Mouse (Mus musculus) kidney, embryonic 16.5 days (tissue): ENCODE measurements around the gene Vtn. TPM values are rescaled to one million over a fixed set of nuclear protein-coding genes. Genes with fewer than 3 reads are reported as not detected.
A peak's percentile ranks its signal among the peaks of the same experiment; 100 is the strongest.
"Not testable (repeated sequence)": the region's sequence is repeated elsewhere in the genome, so short reads cannot be mapped to it uniquely, and the experiment has no call there.

Experiments
- ATAC-seq: fragments of 200-750 bp; cut with Nextera tagmentation; 2 replicates; pipeline ENCODE4 v1.8.0; 2017; ENCODE audit warnings: moderate TSS enrichment; ENCODE audit not compliant: low FRiP score, low TSS enrichment
- H3K27ac ChIP-seq: fragments of 300-500 bp; sonication (generic); 2 replicates; pipeline ENCODE4 v1.5.1; 2014; ENCODE audit warnings: low read length
- H3K27me3 ChIP-seq: fragments of 300-500 bp; sonication (generic); 2 replicates; pipeline ENCODE4 v1.6.1; 2014; ENCODE audit warnings: low read length, control low read depth, mixed read lengths; ENCODE audit not compliant: insufficient read depth
- H3K36me3 ChIP-seq: fragments of 300-500 bp; sonication (generic); 2 replicates; pipeline ENCODE4 v1.6.1; 2014; ENCODE audit warnings: low read length, control low read depth, mixed read lengths; ENCODE audit not compliant: insufficient read depth
- H3K4me1 ChIP-seq: fragments of 300-500 bp; sonication (generic); 2 replicates; pipeline ENCODE4 v1.6.1; 2014; ENCODE audit warnings: low read length, control low read depth, mixed read lengths; ENCODE audit not compliant: insufficient read depth
- H3K4me2 ChIP-seq: fragments of 300-500 bp; sonication (generic); replicated peaks from 2 replicates; pipeline ENCODE4 v1.6.1; 2014; ENCODE audit warnings: low read depth, low read length
- H3K4me3 ChIP-seq: fragments of 300-500 bp; sonication (generic); 2 replicates; pipeline ENCODE4 v1.5.1; 2014; ENCODE audit warnings: mild to moderate bottlenecking, low read length
- H3K9ac ChIP-seq: fragments of 300-500 bp; sonication (generic); replicated peaks from 2 replicates; pipeline ENCODE4 v1.6.1; 2014; ENCODE audit warnings: low read length
- H3K9me3 ChIP-seq: fragments of 300-500 bp; sonication (generic); 2 replicates; pipeline ENCODE4 v1.6.1; 2016; ENCODE audit warnings: low read length, control low read depth
- WGBS: fragments of 180-500 bp; shearing (Covaris S2); extraction: QIAGEN DNeasy Blood & Tissue Kit; methylation state at CpG from one replicate; pipeline ENCODE4 v1.1.7; 2014; 5-methylcytosine and 5-hydroxymethylcytosine counted together
- polyA plus RNA-seq: library from polyadenylated mRNA; unstranded; fragments of >200 nt; fragmentation: Nextera tagmentation; extraction: Ambion mirVana; gene quantifications from 2 replicates; pipeline ENCODE4 v1.2.1, GENCODE M21; 2015

Vtn gene
- polyA plus RNA-seq, 1 experiment from 2014 or later, result 2.9 TPM

DNA sequence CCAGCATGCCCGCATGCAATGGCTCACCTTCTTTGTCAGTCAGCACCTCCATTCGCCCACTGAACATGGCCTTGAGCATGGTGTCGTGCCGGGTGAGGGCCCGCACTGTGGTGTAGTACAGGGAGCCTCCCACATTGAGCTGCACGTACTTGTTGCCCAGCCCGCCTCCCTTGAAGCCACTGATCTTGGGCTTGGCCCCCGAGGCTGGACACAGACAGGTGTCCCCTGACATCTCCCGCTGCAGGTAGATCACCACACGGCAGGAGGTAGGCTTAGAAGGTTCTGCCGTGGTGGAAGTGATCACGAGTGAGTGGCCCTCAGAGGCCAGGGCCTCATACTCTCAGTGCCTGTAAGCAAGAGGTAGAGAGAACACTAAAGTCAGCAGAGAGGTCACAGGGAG, 31.1 kb downstream of the Vtn start:
- H3K9me3 ChIP-seq, result no peaks in the 10 kb centered on the region
- H3K27me3 ChIP-seq, result no peaks in the 10 kb centered on the region
- no peak overlapping the region for H3K4me3 ChIP-seq
- H3K9ac ChIP-seq, result no peak overlapping the region
- peaks cover 46% of the 10 kb centered on the region for H3K36me3 ChIP-seq
- 73% methylated on average over 12 of the region's 12 CpGs for WGBS
- no peak overlapping the region for H3K4me2 ChIP-seq
- peaks cover 27% of the 10 kb centered on the region for H3K4me1 ChIP-seq
- ATAC-seq, result no peak
- peak overlapping the region; percentile 80; the same call in 1 of the 2 replicates for H3K27ac ChIP-seq

- WGBS, result 55% methylated on average over 6 of the region's 6 CpGs
- H3K27me3 ChIP-seq, result no peaks in the 10 kb centered on the region
- H3K27ac ChIP-seq, result peak overlapping the region; percentile 80
- no peaks in the 10 kb centered on the region for H3K9me3 ChIP-seq
- H3K4me3 ChIP-seq, result no peak overlapping the region
- H3K9ac ChIP-seq, result 0 out of 2 replicates have a peak overlapping the region, but pooled peaks have one; percentile 29
- peaks cover 35% of the 10 kb centered on the region for H3K36me3 ChIP-seq
- peaks cover 29% of the 10 kb centered on the region for H3K4me1 ChIP-seq
- H3K4me2 ChIP-seq, result peak overlapping the region; percentile 19; the same call in 1 of the 2 replicates
- ATAC-seq, result no peak
Measured at GRCm38 (mm10) chr11:78531046-78531445, 32.2 kb downstream of the Vtn start.

DNA sequence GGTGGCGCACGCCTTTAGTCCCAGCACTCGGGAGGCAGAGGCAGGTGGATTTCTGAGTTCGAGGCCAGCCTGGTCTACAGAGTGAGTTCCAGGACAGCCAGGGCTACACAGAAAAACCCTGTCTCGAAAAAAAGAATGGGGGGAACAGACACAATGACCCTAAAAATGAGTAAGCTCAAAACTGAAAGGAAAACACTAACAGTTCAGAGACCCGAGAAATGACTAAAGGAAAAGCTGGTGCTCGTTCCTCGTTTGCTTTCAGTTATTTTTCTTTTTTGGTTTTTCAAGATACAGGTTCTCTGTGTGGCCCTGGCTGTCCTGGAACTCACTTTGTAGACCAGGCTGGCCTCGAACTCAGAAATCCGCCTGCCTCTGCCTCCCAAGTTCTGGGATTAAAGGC, 32.6 kb downstream of the Vtn start:
- not testable (repeated sequence) for H3K9me3 ChIP-seq, H3K4me3 ChIP-seq, H3K27me3 ChIP-seq, H3K9ac ChIP-seq, H3K4me2 ChIP-seq, ATAC-seq
- Histone ChIP-seq H3K27ac (peak overlapping the region; percentile 80), H3K36me3 (peaks cover 30% of the 10 kb centered on the region), H3K4me1 (peaks cover 29% of the 10 kb centered on the region)
- WGBS, result 87% methylated on average over 10 of the region's 10 CpGs

- Histone ChIP-seq H3K4me2 (peak overlapping the region; percentile 76), H3K4me1 (peaks cover 34% of the 10 kb centered on the region), H3K36me3 (peaks cover 6% of the 10 kb centered on the region), H3K27ac (no peak overlapping the region), H3K4me3 (peak overlapping the region; percentile 87), H3K27me3 (no peaks in the 10 kb centered on the region), H3K9ac (peak overlapping the region; percentile 84; the same call in 1 of the 2 replicates), H3K9me3 (no peaks in the 10 kb centered on the region)
- no peak for ATAC-seq
- 82% methylated on average over 4 of the region's 4 CpGs for whole genome bisulfite sequencing
Measured at GRCm38 (mm10) chr11:78534516-78534915, 35.6 kb downstream of the Vtn start.

- under 1% methylated on average over 23 of the region's 23 CpGs for WGBS
- Histone ChIP-seq H3K36me3 (peaks cover 9% of the 10 kb centered on the region), H3K27me3 (no peaks in the 10 kb centered on the region), H3K4me3 (peak overlapping the region; percentile 87), H3K9ac (peak overlapping the region; percentile 84), H3K4me2 (peak overlapping the region; percentile 76), H3K27ac (peak overlapping the region; percentile 96), H3K9me3 (no peaks in the 10 kb centered on the region), H3K4me1 (peaks cover 27% of the 10 kb centered on the region)
- ATAC-seq, result peak; percentile 7; the same call in 1 of the 2 replicates
Measured at GRCm38 (mm10) chr11:78535376-78536079, 36.6 kb downstream of the Vtn start.

GRCm38 (mm10) chr11:78536080-78536689, 37.3 kb downstream of the Vtn start, which contains the start of the genes Tnfaip1 and Ift20:
Tnfaip1 (minus strand) TSS chr11:78536332.
Ift20 (plus strand) TSS chr11:78536361.
- peak; percentile 98 for ATAC-seq
- no peaks in the 10 kb centered on the region for H3K9me3 ChIP-seq
- H3K4me1 ChIP-seq, result peaks cover 20% of the 10 kb centered on the region
- H3K4me2 ChIP-seq, result peak within 1 kb of the TSS; percentile 79
- peak within 1 kb of the TSS; percentile 96 for H3K27ac ChIP-seq
- H3K9ac ChIP-seq, result peak within 1 kb of the TSS; percentile 88
- H3K4me3 ChIP-seq, result peak within 1 kb of the TSS; percentile 87
- peaks cover 15% of the 10 kb centered on the region for H3K36me3 ChIP-seq
- WGBS, result under 1% methylated on average over 52 of the region's 52 CpGs
- H3K27me3 ChIP-seq, result no peaks in the 10 kb centered on the region

DNA sequence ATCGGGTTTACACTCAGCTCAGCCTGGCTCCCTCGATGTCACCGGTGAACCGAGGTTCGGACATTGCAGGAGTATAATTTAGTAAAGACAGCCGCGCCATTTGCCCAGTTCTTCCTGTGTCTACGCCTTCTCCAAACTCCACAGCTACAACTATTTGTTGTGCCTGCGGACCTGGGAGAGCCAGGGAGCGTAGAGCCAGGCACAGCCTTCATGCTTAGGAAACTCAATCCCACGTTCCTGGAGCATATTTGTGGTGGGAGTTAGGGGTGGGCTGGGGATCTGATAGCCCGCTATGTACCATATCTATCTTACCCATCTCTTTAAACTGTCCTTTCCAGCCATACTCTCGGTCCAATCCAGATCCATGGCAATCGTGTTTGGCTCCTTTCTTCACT, 37.8 kb downstream of the Vtn start:
- Histone ChIP-seq H3K4me3 (peak overlapping the region; percentile 87), H3K27me3 (no peaks in the 10 kb centered on the region)
- WGBS, result 2% methylated on average over 14 of the region's 14 CpGs

DNA sequence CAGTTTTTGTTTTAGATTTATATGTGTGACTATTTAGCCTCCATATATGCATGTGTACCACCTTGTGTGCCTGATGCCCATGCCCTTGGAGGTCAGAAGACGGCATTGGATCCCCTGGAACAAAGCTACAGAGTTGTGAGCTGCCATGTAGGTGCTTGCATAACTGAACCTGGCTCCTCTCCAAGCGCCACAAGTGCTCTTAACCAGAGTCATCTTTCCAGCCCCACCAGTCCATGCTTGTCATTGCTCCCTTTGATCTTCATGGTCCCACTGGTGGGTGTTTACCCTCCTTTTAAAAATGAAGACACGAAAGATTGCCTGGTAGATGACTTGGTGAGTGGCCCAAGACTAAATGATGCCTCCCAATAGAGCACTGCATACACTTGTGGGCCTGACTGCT, 41.5 kb downstream of the Vtn start:
- H3K4me3 ChIP-seq, result no peak overlapping the region
- no peaks in the 10 kb centered on the region for H3K27me3 ChIP-seq
- WGBS, result 94% methylated on average over 3 of the region's 3 CpGs
- H3K4me2 ChIP-seq, result no peak overlapping the region
- H3K27ac ChIP-seq, result no peak overlapping the region
- peaks cover 11% of the 10 kb centered on the region for H3K4me1 ChIP-seq
- H3K9ac ChIP-seq, result no peak overlapping the region
- H3K9me3 ChIP-seq, result no peaks in the 10 kb centered on the region
- H3K36me3 ChIP-seq, result peaks cover 25% of the 10 kb centered on the region
- ATAC-seq, result no peak

More for the DNA sequence above, 37.8 kb downstream of the Vtn start:
- peak overlapping the region; percentile 82 for H3K27ac ChIP-seq
- ATAC-seq, result peak; percentile 5
- H3K4me1 ChIP-seq, result peaks cover 18% of the 10 kb centered on the region
- peaks cover 18% of the 10 kb centered on the region for H3K36me3 ChIP-seq
- H3K9me3 ChIP-seq, result no peaks in the 10 kb centered on the region
- H3K4me2 ChIP-seq, result peak overlapping the region; percentile 79
- H3K9ac ChIP-seq, result peak overlapping the region; percentile 88

DNA sequence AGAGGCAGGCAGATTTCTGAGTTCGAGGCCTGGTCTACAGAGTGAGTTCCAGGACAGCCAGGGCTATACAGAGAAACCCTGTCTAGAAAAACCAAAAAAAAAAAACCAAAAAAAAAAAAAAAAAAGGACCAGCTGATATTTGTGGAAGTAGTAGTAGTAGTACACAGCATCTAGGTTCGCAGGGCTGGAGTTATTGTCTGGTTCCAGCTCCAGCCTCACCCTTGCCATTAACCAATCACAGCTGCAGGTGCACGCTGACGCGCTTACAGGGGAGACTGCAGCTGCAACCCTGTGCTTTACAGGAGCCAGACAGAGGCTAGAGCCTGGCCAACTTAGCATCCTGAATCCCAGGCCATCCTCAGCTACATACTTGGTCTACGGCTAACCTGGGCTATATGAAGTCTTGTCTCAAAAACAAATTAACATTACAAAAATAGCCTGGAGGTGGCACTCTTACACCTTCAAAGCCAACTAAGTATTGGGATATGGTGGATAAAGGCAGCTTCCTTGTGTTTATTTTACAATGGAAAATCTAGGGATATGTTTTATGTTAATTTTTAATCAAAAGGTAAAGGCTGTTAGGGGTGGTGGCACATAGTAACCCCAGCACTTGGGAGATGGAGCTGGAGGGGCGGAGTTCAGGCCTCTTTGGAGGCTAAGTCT, 45.7 kb downstream of the Vtn start:
- no peaks in the 10 kb centered on the region for H3K9me3 ChIP-seq

More for the DNA sequence above, 45.7 kb downstream of the Vtn start:
- 94% methylated on average over 7 of the region's 7 CpGs for WGBS
- no peak overlapping the region for H3K4me2 ChIP-seq
- H3K27ac ChIP-seq, result no peak overlapping the region
- peaks cover 24% of the 10 kb centered on the region for H3K36me3 ChIP-seq
- no peak overlapping the region for H3K4me3 ChIP-seq
- H3K4me1 ChIP-seq, result peaks cover 10% of the 10 kb centered on the region
- no peaks in the 10 kb centered on the region for H3K27me3 ChIP-seq
- ATAC-seq, result no peak
- no peak overlapping the region for H3K9ac ChIP-seq
